Comparison of ENCODE assay signal across 12 mouse cellular contexts in the genomic region with DNA sequence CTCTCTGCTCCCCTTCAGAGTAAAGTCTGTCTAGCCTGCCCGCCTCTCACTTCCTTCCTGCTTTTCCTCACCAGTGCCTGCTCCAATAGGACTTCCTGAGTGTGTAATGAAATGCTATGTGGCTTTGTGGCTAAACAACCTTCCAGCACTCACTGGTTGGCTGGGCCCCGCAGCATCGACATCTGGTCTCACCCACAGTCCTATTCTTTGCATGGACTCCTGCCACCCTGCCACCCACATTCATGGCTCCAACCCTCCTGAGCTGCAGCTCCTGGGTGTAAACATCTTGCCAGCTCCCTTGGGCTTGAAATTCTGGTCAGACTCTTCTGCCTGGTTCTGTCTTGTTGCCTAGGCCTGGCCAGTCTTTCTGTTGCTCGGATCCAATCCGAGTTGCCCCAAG. TPM values are rescaled to one million over a fixed set of nuclear protein-coding genes. Genes with fewer than 3 reads are reported as not detected.
DNase-seq lines count a peak whose midpoint lies in the region; ATAC-seq and TF ChIP-seq lines count a peak whose summit lies in the region.
"Had no signal": no experiment of that assay in that cellular context is flagged by ENCODE, and none has a peak within 500 bp of the region (broad histone marks: within the 10 kb centered on the region; RNA-seq: fewer than 3 reads in every experiment).

No protein-coding gene starts in this region.

- no peak for TF ChIP-seq POLR2A in testis, adult 2 months (IDR thresholded peaks at IDR 0.05; ENCODE audit: control insufficient read depth, low read depth, low read length)

- H3K27ac ChIP-seq in testis, adult 2 months (ENCODE audit: control insufficient read depth, insufficient read depth, low read depth, low read length): no peak overlapping the region
- H3K27ac ChIP-seq: forebrain, embryonic 15.5 days; heart, embryonic 15.5 days; limb, embryonic 13.5 days had no signal

- no peaks in the 10 kb centered on the region for H3K27me3 ChIP-seq in testis, adult 2 months (ENCODE audit: control insufficient read depth, insufficient read depth, low read length)
- H3K27me3 ChIP-seq: forebrain, embryonic 15.5 days; heart, embryonic 15.5 days; limb, embryonic 13.5 days had no signal

- no peaks in the 10 kb centered on the region for H3K4me1 ChIP-seq in testis, adult 2 months (ENCODE audit: control insufficient read depth, insufficient read depth, low read length)
- H3K4me1 ChIP-seq: forebrain, embryonic 15.5 days; heart, embryonic 15.5 days; limb, embryonic 13.5 days had no signal

- ATAC-seq in hematopoietic stem cell, adult 5-6 weeks (replicated peaks in 1 of 2; ENCODE audit: insufficient read depth in 1 of 2, low FRiP score in 2 of 2, low TSS enrichment in 1 of 2, low read depth in 1 of 2, poor library complexity in 2 of 2, severe bottlenecking in 2 of 2): peak; percentile 79 to 83
- ATAC-seq: forebrain, embryonic 15.5 days; lung, postnatal 0 days had no signal

- H3K4me3 ChIP-seq in testis, adult 2 months (ENCODE audit: control insufficient read depth, low read depth, low read length): peak overlapping the region; percentile 22
- H3K4me3 ChIP-seq: forebrain, embryonic 15.5 days; heart, embryonic 15.5 days; limb, embryonic 13.5 days had no signal

- no peak for TF ChIP-seq CTCF in testis, adult 2 months (IDR thresholded peaks at IDR 0.05; ENCODE audit: control insufficient read depth, insufficient read depth, insufficient replicate concordance, low read depth, low read length)

- H3K36me3 ChIP-seq in testis, adult 2 months (ENCODE audit: control insufficient read depth, insufficient read depth, low read length): no peaks in the 10 kb centered on the region
- H3K36me3 ChIP-seq: forebrain, embryonic 15.5 days; heart, embryonic 15.5 days; limb, embryonic 13.5 days had no signal

- no peak for DNase-seq in testis, postnatal 14 days (ENCODE audit: low spot score)
- DNase-seq in left cerebral cortex, postnatal 14 days (ENCODE audit: low spot score in 2 of 2): peak; percentile 72 to 90
- DNase-seq in testis, postnatal 10 days (ENCODE audit: low spot score): peak; percentile 34
- DNase-seq in gastrocnemius, postnatal 4 days (ENCODE audit: low spot score in 2 of 2): no peak
- no peak for DNase-seq in gastrocnemius, postnatal 25 days
- DNase-seq in embryo, embryonic 9.5 days (ENCODE audit: extremely low spot score): no peak

- intact Hi-C loops in left cerebral cortex, postnatal 14 days (cut with DNase I): no loop called here

RNA-seq across cellular contexts. Expression of gene Prkag2, which starts 15.6 kb away (rescaled TPM):
- polyA plus RNA-seq in testis, adult 2 months (2012; rRNA removed): 133 and 149 TPM in 2 replicates
- 75.0 and 99.7 TPM in 2 replicates for total RNA-seq in hematopoietic stem cell, adult 5-6 weeks (2017)
- 100 to 1,000 TPM in 1 of 2 experiments, 10 to 100 TPM in 1; 99.4 to 104 TPM for total RNA-seq in left cerebral cortex, postnatal 14 days (2021)
- total RNA-seq in gastrocnemius, postnatal 4 days (2021): 10 to 100 TPM; 19.7 to 23.8 TPM
- total RNA-seq in gastrocnemius, postnatal 25 days (2021): 10 to 100 TPM in 1 of 2 experiments, 1 to 10 TPM in 1; 9.4 to 20.5 TPM

Comparison
In these comparisons a context has a peak if more than half of its experiments do, and no peak if none do; other contexts are left out.
1. DNase-seq: peak in left cerebral cortex, postnatal 14 days (2 of 2) and testis, postnatal 10 days (single experiment); none in testis, postnatal 14 days (single experiment), gastrocnemius, postnatal 4 days (0 of 2), gastrocnemius, postnatal 25 days (single experiment) and embryo, embryonic 9.5 days (single experiment).